Mouse (Mus musculus) MN1 (cell line): Measurements from ENCODE around the gene Cdh11.
A peak's percentile ranks its signal among the peaks of the same experiment; 100 is the strongest.
"Not testable (repeated sequence)": the region's sequence is repeated elsewhere in the genome, so short reads cannot be mapped to it uniquely, and the experiment has no call there.

ENCODE experiments used
- DNase-seq: peaks from one replicate; pipeline ENCODE4 v3.0.0-alpha.2; 2016; ENCODE audit warnings: low spot score

Cdh11 gene

DNA sequence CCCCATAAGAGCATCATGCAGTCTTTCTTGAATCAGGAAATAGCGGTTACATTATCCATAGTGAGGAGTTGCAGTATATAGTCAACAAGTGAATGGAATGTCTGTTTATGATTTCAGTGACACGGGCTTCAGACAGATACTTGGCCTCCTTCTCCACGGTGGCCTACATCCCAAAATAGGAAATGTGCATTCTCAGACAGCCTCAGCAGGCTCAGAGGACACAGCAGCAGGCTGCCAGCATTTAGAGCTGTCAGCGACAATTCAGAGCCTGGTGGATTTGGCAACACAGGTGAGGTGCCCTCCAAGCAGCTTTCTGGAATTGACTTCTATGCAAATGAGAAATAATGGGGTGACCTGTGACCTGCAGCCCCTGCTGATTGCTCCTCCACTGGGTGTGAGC, 69.5 kb downstream of the Cdh11 start:
- DNase-seq = no peak

DNA sequence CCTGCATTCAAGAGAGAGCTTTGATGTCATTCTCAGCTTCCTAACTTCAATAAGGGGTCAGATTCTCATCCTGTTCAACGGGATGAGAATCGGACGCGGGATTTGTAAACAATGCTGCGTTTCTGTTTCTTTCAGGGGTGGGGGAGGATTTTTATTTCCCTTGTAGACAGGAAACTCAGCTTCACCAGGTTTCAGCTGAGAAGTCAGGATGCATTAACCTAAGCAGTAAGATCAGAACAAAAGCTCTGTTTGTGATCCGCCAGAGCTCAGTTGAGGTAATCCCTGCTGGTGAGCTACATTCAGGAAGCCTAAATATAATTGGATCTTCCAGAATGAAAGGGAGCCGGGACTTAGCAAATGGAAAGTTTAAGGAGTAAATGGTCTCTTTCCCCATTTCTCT, 78.1 kb downstream of the Cdh11 start:
- DNase-seq = peak; percentile 14

DNA sequence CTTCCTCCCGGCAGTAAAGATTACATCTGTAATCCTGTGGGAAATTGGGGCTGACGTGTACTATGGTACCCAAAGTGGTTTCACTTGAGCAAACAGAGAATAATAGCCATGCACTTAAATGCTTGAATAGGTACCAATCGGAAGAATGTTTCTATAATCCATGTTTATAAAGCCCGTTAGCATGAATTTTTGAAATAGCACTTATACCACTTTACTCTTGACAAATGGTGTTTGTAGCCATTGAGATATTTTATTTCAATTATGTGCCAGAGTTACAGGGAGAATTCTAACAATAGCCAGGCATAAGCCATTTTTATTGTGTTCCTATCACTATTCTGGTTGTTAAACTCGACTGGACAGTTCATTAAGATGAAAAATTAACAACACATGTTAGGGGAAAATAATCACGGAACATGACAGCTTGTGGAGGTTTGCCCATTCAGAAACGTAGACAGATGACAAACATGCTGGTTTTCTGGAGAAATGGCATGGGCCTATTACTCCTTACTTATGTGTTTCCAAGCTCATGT, 80.0 kb downstream of the Cdh11 start:
- no peak for DNase-seq

DNA sequence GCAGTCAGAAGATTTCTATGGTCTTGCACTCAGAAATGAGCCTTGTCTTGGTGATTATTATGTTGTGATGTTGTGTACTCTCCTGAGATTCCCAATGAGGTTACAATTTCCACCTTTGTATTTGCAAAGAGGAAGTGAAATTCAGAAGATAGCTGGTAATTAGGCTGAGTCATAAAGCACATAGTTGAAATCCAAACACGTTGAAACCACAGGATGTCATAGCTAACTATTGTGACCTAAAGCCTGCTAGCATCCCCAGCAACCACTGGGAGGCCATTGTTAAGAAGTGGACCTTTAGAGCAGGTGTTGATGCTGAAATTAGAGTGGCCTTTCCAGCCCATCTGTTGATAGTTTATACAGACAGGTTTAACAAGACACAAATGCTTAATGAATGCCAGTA, 85.2 kb downstream of the Cdh11 start:
- DNase-seq = no peak

DNA sequence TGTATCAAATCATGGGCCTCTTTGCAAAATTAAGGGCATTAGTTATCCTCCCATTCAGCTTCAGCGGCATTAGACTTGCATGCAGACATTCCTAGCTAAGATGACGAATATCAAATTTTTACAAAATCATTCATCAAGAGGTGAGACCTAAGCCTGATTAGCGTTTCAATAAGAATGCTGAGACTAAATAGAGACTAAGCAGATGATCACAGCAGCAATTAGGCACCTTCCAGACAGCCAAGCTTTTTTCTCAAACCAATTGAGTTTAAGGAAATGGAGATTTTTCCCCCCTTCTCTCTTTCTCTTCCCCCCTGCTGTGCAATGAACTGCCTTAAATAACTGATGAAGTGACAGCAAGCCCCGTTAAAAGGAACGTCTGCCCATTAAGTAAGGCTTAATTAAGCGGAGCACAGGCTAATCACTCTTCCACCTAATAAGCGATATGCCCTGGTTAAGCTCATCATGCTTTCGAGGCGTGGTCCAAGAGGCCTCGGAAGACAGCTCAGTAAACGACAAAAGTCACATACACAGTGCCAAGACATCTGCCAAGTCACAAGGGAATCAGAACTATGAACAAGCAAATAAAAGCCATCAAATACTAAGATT, 87.1 kb downstream of the Cdh11 start:
- peak; percentile 67 for DNase-seq

DNA sequence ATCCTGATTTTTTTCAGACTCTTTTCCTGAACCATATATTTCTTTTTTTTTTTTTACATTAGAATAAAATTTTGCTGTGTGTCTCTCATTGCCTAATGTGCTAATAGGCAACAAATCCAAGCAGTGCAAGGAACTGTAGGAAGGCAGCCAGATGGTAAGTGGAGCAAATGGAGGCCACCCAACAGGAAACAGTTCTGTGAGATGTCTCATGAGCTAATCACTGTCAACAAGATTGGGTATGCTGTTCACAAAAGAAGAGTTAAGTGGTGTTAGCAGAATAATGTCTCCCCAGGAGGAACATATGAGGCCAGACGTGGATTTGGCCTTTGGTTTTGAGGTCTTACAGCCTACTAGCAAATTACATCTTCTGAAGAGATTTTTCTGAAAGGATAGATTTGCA, 92.0 kb downstream of the Cdh11 start:
- DNase-seq = peak; percentile 11

DNA sequence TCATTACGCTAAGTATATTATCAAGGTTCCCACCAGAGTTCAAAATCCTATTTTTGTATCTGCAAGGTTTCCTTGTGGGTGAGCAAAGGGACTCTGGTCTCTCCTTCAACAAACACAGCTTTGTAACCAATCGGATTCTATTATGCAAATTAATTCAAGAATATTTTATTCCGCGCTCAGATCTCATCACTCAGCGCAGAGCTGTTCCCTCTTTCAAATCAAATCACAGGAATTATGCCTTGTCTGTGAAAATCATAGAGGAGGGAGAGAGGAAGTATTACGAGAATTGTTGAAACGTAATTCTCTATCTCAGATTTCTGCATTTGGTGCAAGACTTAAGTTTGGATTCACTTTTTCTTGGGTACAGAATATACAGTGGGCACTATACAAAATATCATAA, 100.0 kb downstream of the Cdh11 start:
- DNase-seq = peak; percentile 24

DNA sequence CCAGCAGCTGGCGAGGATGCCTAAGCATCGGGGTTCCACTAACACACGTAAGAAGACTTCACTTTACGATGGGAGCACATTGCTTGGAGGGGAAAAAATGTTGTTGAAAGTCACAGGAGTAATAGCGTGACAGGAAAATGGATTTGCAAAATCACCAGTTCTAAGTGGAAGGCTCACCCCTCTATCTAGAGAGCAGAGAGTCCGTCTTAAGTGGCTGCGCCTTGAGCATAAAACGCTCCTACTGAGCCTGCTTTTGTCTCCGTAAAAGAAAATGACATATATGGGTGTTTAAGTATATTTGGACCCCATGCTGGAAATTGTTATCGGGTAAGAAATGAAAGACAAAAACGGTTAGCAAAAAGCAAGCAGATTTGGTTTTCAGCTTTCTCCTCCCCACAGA, 100.4 kb downstream of the Cdh11 start:
- no peak for DNase-seq

DNA sequence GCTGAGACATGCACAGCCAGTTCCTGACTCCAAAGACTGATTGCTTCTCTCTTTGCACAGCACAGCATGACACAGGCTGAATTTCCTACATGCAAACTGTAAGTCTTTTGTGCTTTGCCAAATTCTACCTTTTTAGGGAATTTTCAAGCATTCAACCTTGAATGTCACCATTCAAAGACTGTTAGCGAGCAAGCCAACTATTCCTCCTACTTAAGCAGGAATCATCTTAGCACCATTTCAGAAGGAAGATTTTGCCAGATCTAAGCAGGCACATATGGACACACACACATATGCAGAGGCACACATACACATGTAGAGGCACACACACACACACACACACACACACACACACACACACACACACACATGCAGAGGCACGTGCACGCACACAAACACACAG, 108.3 kb downstream of the Cdh11 start:
- DNase-seq = no peak

DNA sequence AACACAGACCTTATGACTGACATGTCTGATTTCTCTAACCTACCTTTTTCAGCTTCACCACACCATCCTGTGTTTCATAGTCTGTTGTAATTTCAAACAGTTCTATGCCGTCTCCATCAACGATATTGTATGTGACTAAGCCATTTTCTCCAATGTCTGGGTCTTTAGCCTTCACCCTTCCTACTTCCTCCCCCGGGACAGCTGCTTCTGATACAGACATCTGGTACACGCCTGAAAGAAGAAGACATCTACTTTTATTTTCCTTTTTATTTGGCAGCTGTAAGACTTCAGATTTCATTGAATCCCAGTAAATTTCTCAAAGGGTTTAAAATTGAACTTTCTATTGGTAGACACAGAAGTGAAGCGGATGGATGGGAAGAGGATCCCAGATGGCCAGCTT, 120.9 kb downstream of the Cdh11 start:
- not testable (repeated sequence) for DNase-seq

DNA sequence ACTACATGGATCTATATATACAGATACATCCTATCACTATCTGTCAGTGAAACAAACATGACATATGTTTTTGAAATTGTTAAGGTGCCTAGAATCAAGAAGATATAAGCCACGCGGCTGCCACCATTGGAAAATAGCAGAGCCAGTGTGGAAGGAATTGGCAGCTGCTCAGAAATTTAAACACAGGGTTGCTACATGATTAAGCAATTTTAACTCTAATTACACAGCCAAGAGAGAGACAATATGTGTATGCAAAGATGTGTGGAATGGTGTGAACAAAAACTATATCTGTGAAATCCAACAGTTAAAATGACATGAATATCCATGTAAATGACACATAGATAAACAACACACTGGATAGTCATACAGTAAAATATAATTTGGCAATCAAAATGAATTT, 128.9 kb downstream of the Cdh11 start:
- no peak for DNase-seq

DNA sequence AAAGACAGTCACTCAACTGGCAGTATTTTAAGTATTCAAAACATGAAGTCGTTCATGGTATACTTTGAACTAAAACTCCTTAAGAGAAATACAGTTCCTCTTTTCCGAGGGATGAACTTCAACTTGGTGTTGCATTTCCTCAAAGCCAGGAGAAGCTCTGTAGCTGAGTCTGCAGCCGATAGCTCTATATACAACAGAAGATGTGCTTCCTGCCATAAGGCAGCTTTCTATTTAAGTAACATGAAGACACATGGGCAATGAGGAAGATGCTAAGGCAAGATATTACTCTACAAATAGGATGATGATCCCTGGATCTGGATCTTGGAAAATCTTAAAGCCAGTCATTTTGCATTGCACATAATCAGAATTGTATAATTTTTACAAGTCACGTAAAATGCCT, 133.5 kb downstream of the Cdh11 start:
- no peak for DNase-seq

DNA sequence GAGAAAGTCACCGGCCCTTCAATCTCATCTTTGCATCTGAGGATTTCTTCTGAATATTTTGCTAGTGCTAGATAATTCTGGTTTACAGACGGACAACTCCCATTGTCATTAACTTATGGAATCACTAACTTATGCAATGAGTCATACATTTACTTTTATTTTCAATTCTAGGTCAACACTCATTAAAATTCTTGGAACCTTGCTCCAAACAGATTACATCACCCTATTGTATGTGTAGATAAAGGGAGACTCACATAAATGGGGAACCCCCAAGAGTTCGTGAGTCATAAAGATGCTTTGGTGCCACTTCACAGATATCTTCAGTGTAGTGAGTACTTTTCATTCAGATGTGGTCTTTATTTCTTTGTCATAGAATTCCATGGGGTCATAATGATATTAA, 158.3 kb downstream of the Cdh11 start:
- DNase-seq = peak; percentile 6

DNA sequence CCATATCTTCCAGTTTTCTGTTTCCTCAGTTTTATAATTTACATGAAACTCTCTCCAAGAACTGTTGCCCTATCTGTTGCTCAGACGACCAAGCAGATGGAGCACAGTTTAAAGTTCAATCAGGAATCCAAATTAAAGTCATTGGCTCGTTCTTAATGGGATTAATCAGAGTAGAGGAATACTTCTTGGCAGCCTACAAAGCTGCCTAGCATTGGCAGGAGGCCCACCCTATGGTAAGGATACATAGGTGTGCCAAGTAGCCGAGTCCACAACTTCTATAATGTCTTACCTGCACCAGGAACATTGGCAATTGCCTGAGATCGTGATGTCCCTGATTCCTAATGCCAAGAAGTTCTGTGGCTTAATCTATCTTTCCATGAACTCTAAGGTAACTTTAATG, 173.3 kb downstream of the Cdh11 start:
- DNase-seq = no peak

DNA sequence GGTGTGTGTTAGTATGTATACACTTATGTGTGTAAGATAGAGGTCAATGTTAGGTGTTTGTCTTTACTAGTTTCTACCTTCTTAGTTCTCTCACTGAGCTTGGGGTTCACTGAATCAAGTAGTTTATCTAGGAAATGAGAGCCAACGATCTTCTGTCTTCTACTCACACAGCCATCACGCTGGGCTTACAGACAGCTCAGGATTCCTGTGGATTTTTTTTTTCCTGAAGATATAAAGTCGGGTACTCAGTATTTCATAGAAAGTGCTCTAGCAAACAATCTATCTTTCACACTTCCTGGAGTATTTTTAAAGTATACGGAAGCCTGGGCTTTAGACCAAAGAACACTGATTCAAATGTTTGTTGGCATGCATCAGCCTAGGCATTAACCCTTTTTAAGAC, 184.1 kb downstream of the Cdh11 start:
- DNase-seq = no peak

DNA sequence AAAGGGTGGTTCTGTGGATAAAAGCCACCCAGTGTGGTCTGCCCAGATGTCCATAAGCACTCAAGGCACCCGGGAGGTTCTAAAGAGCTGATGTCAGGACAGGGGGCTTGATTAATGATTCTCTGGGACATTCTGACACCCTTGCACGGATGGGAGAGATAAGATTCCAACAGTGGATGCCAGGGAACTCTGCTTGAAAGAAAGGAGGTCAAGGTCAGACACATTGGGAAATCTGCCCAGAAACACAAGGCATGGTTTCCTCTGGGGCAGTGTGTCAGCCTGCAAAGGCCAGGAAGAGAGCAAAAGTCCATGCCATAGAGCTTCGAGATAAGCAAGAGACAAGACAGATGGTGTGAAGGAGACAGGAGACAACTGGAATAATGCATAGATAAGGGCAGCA, 188.9 kb downstream of the Cdh11 start:
- DNase-seq = peak; percentile 88

DNA sequence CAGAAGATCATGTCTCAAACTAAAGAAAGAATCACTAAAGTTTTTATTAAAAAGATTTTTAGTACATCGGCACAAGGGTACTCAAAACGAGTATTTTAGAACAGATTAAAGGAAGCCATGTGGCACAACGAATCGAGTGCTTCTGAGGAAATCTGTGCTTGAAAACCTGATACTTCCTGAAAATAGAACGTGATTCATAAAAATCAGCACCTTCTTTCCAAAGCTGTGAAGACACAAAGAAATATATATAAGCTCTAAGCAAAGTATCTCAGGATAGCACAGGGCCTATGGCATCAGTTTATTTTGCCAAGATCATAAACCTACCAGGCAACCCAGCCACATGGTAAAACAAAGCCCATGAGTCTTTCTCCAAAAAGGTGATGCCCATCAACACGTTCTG, 191.5 kb downstream of the Cdh11 start:
- no peak for DNase-seq
